Mouse (Mus musculus) kidney, adult 2 months (tissue): ENCODE data around the gene Steap1. TPM values are rescaled to one million over a fixed set of nuclear protein-coding genes. Genes with fewer than 3 reads are reported as not detected.
A peak's percentile ranks its signal among the peaks of the same experiment; 100 is the strongest.

Experiments
- DNase-seq: peaks from one replicate; pipeline ENCODE4 v3.0.0; 2021
- H3K27ac ChIP-seq: fragments of 200-500 bp; 2 replicates; pipeline ENCODE4 v1.5.1; 2012; ENCODE audit warnings: low read depth, low read length, control low read depth, inconsistent platforms; ENCODE audit not compliant: insufficient read depth
- H3K27me3 ChIP-seq: fragments of 200-500 bp; replicated peaks from 2 replicates; pipeline ENCODE4 v1.6.1; 2012; ENCODE audit warnings: mild to moderate bottlenecking, moderate library complexity, low read length, inconsistent platforms; ENCODE audit not compliant: control insufficient read depth, insufficient read depth
- H3K36me3 ChIP-seq: fragments of 200-500 bp; 2 replicates; pipeline ENCODE4 v1.6.1; 2012; ENCODE audit warnings: mild to moderate bottlenecking, moderate library complexity, low read length, inconsistent platforms; ENCODE audit not compliant: control insufficient read depth, insufficient read depth
- H3K4me1 ChIP-seq: fragments of 200-500 bp; 2 replicates; pipeline ENCODE4 v1.6.1; 2011; ENCODE audit warnings: low read length; ENCODE audit not compliant: control insufficient read depth, insufficient read depth
- H3K4me3 ChIP-seq: fragments of 200-500 bp; 2 replicates; pipeline ENCODE4 v1.5.1; 2011; ENCODE audit warnings: mild to moderate bottlenecking, low read depth, low read length, control low read depth; ENCODE audit not compliant: insufficient read depth
- CTCF ChIP-seq: fragments of 200-500 bp; conservative IDR thresholded peaks from 2 replicates; pipeline ENCODE4 v1.5.1; 2011; ENCODE audit warnings: low read depth, mild to moderate bottlenecking, control low read depth, low read length, moderate library complexity, mixed read lengths; ENCODE audit not compliant: insufficient read depth, insufficient read length
- POLR2A ChIP-seq: fragments of 200-500 bp; IDR thresholded peaks from one replicate; pipeline ENCODE4 v1.6.1; 2011; ENCODE audit warnings: low read depth, low read length, control low read depth
- WGBS: fragments of 180-500 bp; shearing (Covaris S2); methylation state at CpG from one replicate; pipeline ENCODE4 v1.1.7; 2018; 5-methylcytosine and 5-hydroxymethylcytosine counted together
- polyA plus RNA-seq: library from polyadenylated mRNA; depleted of rRNA; stranded (reverse); fragments of >200 nt; gene quantifications from 2 replicates; pipeline ENCODE4 v1.2.3, GENCODE M21; 2012; rRNA removed

Steap1 gene
- polyA plus RNA-seq: 5.2 and 6.4 TPM in 2 replicates

GRCm38 (mm10) chr5:5748866-5749682, at the start of gene Steap1:
TSS of gene Steap1 (minus strand) at chr5:5749326.
- Histone ChIP-seq H3K36me3 (no peaks in the 10 kb centered on the region), H3K4me1 (peaks cover 8% of the 10 kb centered on the region; the same call in 1 of the 2 replicates), H3K4me3 (peak within 1 kb of the TSS; percentile 70), H3K27me3 (no peaks in the 10 kb centered on the region), H3K27ac (no peak within 1 kb of the TSS)
- DNase-seq: peak; percentile 85
- under 1% methylated on average over 75 of the region's 75 CpGs for WGBS
- TF ChIP-seq CTCF (peak; percentile 59), POLR2A (no peak)

GRCm38 (mm10) chr5:5787106-5787505, 38.0 kb upstream of the Steap1 start:
- 86% methylated on average over 2 of the region's 2 CpGs for WGBS
- Histone ChIP-seq H3K4me3 (no peak overlapping the region), H3K27me3 (no peaks in the 10 kb centered on the region), H3K36me3 (no peaks in the 10 kb centered on the region), H3K4me1 (no peaks in the 10 kb centered on the region), H3K27ac (no peak overlapping the region)
- no peak for DNase-seq
- TF ChIP-seq POLR2A (no peak), CTCF (no peak)

GRCm38 (mm10) chr5:5756392-5757019, 7.4 kb upstream of the Steap1 start:
- 57% methylated on average over 3 of the region's 3 CpGs for WGBS
- DNase-seq: no peak
- H3K4me3 ChIP-seq: no peak overlapping the region
- TF ChIP-seq CTCF (no peak), POLR2A (no peak)
- H3K36me3 ChIP-seq: no peaks in the 10 kb centered on the region
- no peaks in the 10 kb centered on the region for H3K4me1 ChIP-seq
- H3K27ac ChIP-seq: no peak overlapping the region
- no peaks in the 10 kb centered on the region; the same call in 1 of the 2 replicates for H3K27me3 ChIP-seq

GRCm38 (mm10) chr5:5755039-5755438, 5.9 kb upstream of the Steap1 start:
- no peak overlapping the region for H3K4me3 ChIP-seq
- H3K27ac ChIP-seq: no peak overlapping the region
- H3K4me1 ChIP-seq: no peaks in the 10 kb centered on the region
- no peaks in the 10 kb centered on the region for H3K36me3 ChIP-seq
- 4% methylated on average over 9 of the region's 9 CpGs for WGBS
- DNase-seq: peak; percentile 53
- H3K27me3 ChIP-seq: no peaks in the 10 kb centered on the region; the same call in 1 of the 2 replicates
- TF ChIP-seq POLR2A (no peak), CTCF (peak; percentile 80)

GRCm38 (mm10) chr5:5749772-5750222, 671 bp upstream of the Steap1 start:
- Histone ChIP-seq H3K4me3 (peak overlapping the region; percentile 70), H3K27me3 (no peaks in the 10 kb centered on the region; the same call in 1 of the 2 replicates), H3K27ac (no peak overlapping the region), H3K4me1 (peaks cover 8% of the 10 kb centered on the region; the same call in 1 of the 2 replicates), H3K36me3 (no peaks in the 10 kb centered on the region)
- WGBS: under 1% methylated on average over 13 of the region's 13 CpGs
- TF ChIP-seq CTCF (0 out of 2 replicates have a peak, but pooled peaks have one; percentile 18), POLR2A (no peak)
- DNase-seq: peak; percentile 64

GRCm38 (mm10) chr5:5734445-5734844, 14.7 kb downstream of the Steap1 start:
- no peak for TF ChIP-seq CTCF
- no peak for TF ChIP-seq POLR2A
- 94% methylated on average over 9 of the region's 9 CpGs for WGBS
- H3K4me1 ChIP-seq: peaks cover 6% of the 10 kb centered on the region
- no peak overlapping the region for H3K4me3 ChIP-seq
- H3K27me3 ChIP-seq: no peaks in the 10 kb centered on the region
- H3K36me3 ChIP-seq: no peaks in the 10 kb centered on the region
- no peak for DNase-seq
- H3K27ac ChIP-seq: no peak overlapping the region

GRCm38 (mm10) chr5:5732858-5733257, 16.3 kb downstream of the Steap1 start:
- Histone ChIP-seq H3K4me3 (no peak overlapping the region), H3K27ac (no peak overlapping the region), H3K4me1 (peaks cover 8% of the 10 kb centered on the region), H3K36me3 (no peaks in the 10 kb centered on the region), H3K27me3 (no peaks in the 10 kb centered on the region)
- 82% methylated on average over 2 of the region's 2 CpGs for WGBS
- TF ChIP-seq POLR2A (no peak), CTCF (no peak)
- DNase-seq: no peak
